Mouse (Mus musculus): Measurements from ENCODE around the gene Rbm20.

- TF ChIP-seq POLR2A (IDR thresholded peaks at IDR 0.05; ENCODE audit: borderline replicate concordance, extremely low read depth, low read depth, low read length) (no peak), CTCF (IDR thresholded peaks at IDR 0.05; ENCODE audit: insufficient read depth, low read length) (no peak)
Observed at GRCm38 (mm10) chr19:53687592-53687991, 10.5 kb downstream of the Rbm20 start.

Measured in lung, adult 2 months (tissue).